Mouse (Mus musculus) forebrain, embryonic 14.5 days (tissue): Measurements from ENCODE around the gene Cfap61. TPM values are rescaled to one million over a fixed set of nuclear protein-coding genes. Genes with fewer than 3 reads are reported as not detected.

ENCODE experiments used
- ATAC-seq: fragments of 200-750 bp; cut with Nextera tagmentation; 2 replicates; pipeline ENCODE4 v1.8.0; 2017; ENCODE audit warnings: mild to moderate bottlenecking, moderate library complexity
- DNase-seq: peaks from one replicate; pipeline ENCODE4 v3.0.0-alpha.2; 2015; ENCODE audit warnings: low spot score
- H3K27ac ChIP-seq: fragments of 300-500 bp; sonication (generic); 2 replicates; pipeline ENCODE4 v1.5.1; 2014; ENCODE audit warnings: low read depth, mild to moderate bottlenecking, control low read depth, low read length, moderate library complexity
- H3K27me3 ChIP-seq: fragments of 300-500 bp; sonication (generic); replicated peaks from 2 replicates; pipeline ENCODE4 v1.6.1; 2014; ENCODE audit warnings: low read length, control low read depth, mixed read lengths; ENCODE audit not compliant: control insufficient read depth, insufficient read depth
- H3K36me3 ChIP-seq: fragments of 300-500 bp; sonication (generic); 2 replicates; pipeline ENCODE4 v1.6.1; 2014; ENCODE audit warnings: low read length, control low read depth; ENCODE audit not compliant: control insufficient read depth, insufficient read depth
- H3K4me1 ChIP-seq: fragments of 300-500 bp; sonication (generic); 2 replicates; pipeline ENCODE4 v1.6.1; 2014; ENCODE audit warnings: antibody characterized with exemption, low read length, control low read depth; ENCODE audit not compliant: control insufficient read depth, insufficient read depth
- H3K4me2 ChIP-seq: fragments of 300-500 bp; sonication (generic); 2 replicates; pipeline ENCODE4 v1.6.1; 2014; ENCODE audit warnings: mild to moderate bottlenecking, control low read depth, low read length
- H3K4me3 ChIP-seq: fragments of 300-500 bp; sonication (generic); 2 replicates; pipeline ENCODE4 v1.5.1; 2014; ENCODE audit warnings: low read depth, low read length, control low read depth
- H3K9ac ChIP-seq: fragments of 300-500 bp; sonication (generic); 2 replicates; pipeline ENCODE4 v1.6.1; 2014; ENCODE audit warnings: mild to moderate bottlenecking, low read length, control low read depth, moderate library complexity
- H3K9me3 ChIP-seq: fragments of 300-500 bp; sonication (generic); replicated peaks from 2 replicates; pipeline ENCODE4 v1.6.1; 2016; ENCODE audit warnings: low read length, control low read depth, mixed read lengths; ENCODE audit not compliant: control insufficient read depth
- WGBS: fragments of 180-500 bp; shearing (Covaris S2); extraction: QIAGEN DNeasy Blood & Tissue Kit; methylation state at CpG from one replicate; pipeline ENCODE4 v1.1.7; 2014; 5-methylcytosine and 5-hydroxymethylcytosine counted together
- polyA plus RNA-seq: library from polyadenylated mRNA; unstranded; fragments of >200 nt; fragmentation: Nextera tagmentation; extraction: Ambion mirVana; gene quantifications from 2 replicates; pipeline ENCODE4 v1.2.1, GENCODE M21; 2014

Gene Cfap61
- polyA plus RNA-seq, 1 experiment from 2014 or later = 2.5 TPM

DNA sequence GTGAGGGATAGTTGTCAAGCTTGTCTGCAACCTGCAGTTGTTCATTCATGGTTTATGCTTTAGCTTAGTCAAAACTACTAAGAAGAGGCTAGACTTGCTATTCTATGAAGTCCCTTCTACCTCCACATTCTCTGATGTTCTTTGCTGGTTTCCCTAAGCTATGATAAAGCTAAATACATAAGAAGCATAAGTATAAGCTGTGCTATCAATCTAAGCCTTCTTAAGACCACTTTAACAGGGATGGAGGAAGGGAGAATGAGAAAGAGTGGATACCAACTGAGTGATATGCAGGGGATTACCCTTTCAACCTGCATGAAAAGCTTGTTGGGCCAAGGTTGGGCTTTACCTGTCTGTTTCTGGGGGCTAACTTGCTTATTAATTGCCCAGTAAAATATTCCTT lies 321.1 kb downstream of the Cfap61 start:
- H3K9me3 ChIP-seq = no peaks in the 10 kb centered on the region
- peaks cover 49% of the 10 kb centered on the region for H3K4me1 ChIP-seq
- DNase-seq (no peak), ATAC-seq (no peak)
- H3K9ac ChIP-seq = no peak overlapping the region
- H3K4me2 ChIP-seq = no peak overlapping the region
- no peaks in the 10 kb centered on the region for H3K27me3 ChIP-seq
- H3K27ac ChIP-seq = no peak overlapping the region
- H3K36me3 ChIP-seq = no peaks in the 10 kb centered on the region
- H3K4me3 ChIP-seq = no peak overlapping the region

- ATAC-seq (peak; percentile 36), DNase-seq (peak; percentile 76)
- Histone ChIP-seq H3K36me3 (no peaks in the 10 kb centered on the region), H3K4me2 (no peak overlapping the region), H3K27me3 (no peaks in the 10 kb centered on the region), H3K9me3 (no peaks in the 10 kb centered on the region), H3K9ac (no peak overlapping the region), H3K27ac (peak overlapping the region; percentile 39), H3K4me3 (no peak overlapping the region), H3K4me1 (peaks cover 56% of the 10 kb centered on the region)
- WGBS = 44% methylated on average over 3 of the region's 3 CpGs
Measured at GRCm38 (mm10) chr2:146256321-146256875, 321.8 kb downstream of the Cfap61 start.

- peak overlapping the region; percentile 39 for H3K27ac ChIP-seq
- no peak overlapping the region for H3K4me3 ChIP-seq
- WGBS = 6% methylated on average over 3 of the region's 3 CpGs
- no peaks in the 10 kb centered on the region for H3K36me3 ChIP-seq
- DNase-seq (peak; percentile 89), ATAC-seq (peak; percentile 75)
- H3K9me3 ChIP-seq = no peaks in the 10 kb centered on the region
- H3K4me1 ChIP-seq = peaks cover 63% of the 10 kb centered on the region
- no peak overlapping the region for H3K4me2 ChIP-seq
- H3K9ac ChIP-seq = no peak overlapping the region
- no peaks in the 10 kb centered on the region for H3K27me3 ChIP-seq
Measured at GRCm38 (mm10) chr2:146257037-146257436, 322.5 kb downstream of the Cfap61 start.

DNA sequence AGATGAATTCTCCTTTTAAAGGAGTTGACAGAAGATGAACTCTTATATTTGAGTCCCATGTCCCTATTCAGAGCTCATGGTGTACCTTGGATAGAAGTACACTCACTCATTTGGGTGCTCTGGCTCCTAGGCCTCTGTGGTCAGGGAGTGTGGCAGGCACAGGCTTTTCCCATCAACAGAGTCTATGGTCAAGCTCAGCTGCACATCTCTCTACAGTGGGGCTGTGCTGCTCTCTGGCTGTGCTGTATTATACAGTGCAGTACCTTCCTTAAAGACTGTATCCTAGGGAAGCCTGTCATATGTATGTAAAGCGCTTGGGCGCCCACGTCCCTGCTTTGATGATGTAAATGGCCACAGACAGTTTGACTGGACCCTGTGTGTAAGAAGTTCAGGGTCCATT lies 323.0 kb downstream of the Cfap61 start:
- Histone ChIP-seq H3K4me3 (no peak overlapping the region), H3K27me3 (no peaks in the 10 kb centered on the region), H3K4me2 (no peak overlapping the region), H3K4me1 (peaks cover 68% of the 10 kb centered on the region), H3K9me3 (no peaks in the 10 kb centered on the region), H3K27ac (peak overlapping the region; percentile 40; the same call in 1 of the 2 replicates), H3K9ac (0 out of 2 replicates have a peak overlapping the region, but pooled peaks have one; percentile 13), H3K36me3 (no peaks in the 10 kb centered on the region)
- ATAC-seq (no peak), DNase-seq (no peak)
- 65% methylated on average over 3 of the region's 3 CpGs for WGBS

- Histone ChIP-seq H3K36me3 (no peaks in the 10 kb centered on the region), H3K4me1 (peaks cover 68% of the 10 kb centered on the region), H3K4me2 (peak overlapping the region; percentile 25; the same call in 1 of the 2 replicates), H3K9me3 (no peaks in the 10 kb centered on the region), H3K27me3 (no peaks in the 10 kb centered on the region), H3K9ac (peak overlapping the region; percentile 48), H3K27ac (peak overlapping the region; percentile 86), H3K4me3 (no peak overlapping the region)
- ATAC-seq = peak; percentile 60
- DNase-seq = peak; percentile 87
- WGBS = 17% methylated on average over 10 of the region's 10 CpGs
Measured at GRCm38 (mm10) chr2:146258736-146259469, 324.3 kb downstream of the Cfap61 start.

DNA sequence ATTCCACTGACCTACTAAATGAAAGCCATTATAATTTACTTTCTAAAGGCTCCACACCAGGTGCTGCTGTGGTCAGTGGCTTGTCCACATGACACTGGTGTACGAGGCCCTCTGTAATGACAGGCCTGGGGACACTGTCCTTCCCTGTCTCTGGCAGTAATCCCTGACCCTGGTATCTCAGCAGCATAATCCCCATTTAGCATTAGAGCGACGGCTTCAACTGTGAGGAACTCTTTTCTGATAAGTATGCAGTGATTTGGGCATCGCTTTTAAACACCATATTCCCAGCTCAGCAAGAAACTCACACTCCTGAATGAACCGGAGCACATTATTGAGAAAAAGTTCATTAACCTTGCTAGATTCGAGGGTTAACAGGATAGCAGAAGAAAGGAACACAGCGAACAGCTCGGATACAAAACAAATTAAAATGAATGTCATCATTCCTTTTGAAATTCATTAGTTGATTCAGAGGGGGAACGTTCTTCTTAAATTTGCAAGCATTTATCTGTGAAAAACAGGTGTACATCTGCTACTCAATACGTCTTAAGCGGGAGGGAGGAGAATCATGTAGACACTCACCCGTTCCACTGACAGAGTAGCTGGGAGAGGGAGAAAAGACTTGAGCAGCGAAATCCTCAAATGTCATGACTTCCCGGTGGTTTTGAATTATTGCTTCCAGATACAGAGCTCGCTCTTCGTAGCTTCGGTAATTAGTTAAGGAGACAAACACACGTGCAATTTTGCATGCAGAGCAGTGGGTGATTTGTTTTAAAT lies 325.4 kb downstream of the Cfap61 start:
- DNase-seq (peak; percentile 52), ATAC-seq (no peak)
- peaks cover 68% of the 10 kb centered on the region for H3K4me1 ChIP-seq
- H3K4me2 ChIP-seq = peak overlapping the region; percentile 20; the same call in 1 of the 2 replicates
- H3K4me3 ChIP-seq = no peak overlapping the region
- peak overlapping the region; percentile 86 for H3K27ac ChIP-seq
- no peaks in the 10 kb centered on the region for H3K9me3 ChIP-seq
- no peaks in the 10 kb centered on the region for H3K36me3 ChIP-seq
- H3K9ac ChIP-seq = peak overlapping the region; percentile 25; the same call in 1 of the 2 replicates
- H3K27me3 ChIP-seq = no peaks in the 10 kb centered on the region
- WGBS = 18% methylated on average over 18 of the region's 18 CpGs

GRCm38 (mm10) chr2:146261146-146261545 lies 326.6 kb downstream of the Cfap61 start:
- H3K9me3 ChIP-seq = no peaks in the 10 kb centered on the region
- H3K36me3 ChIP-seq = no peaks in the 10 kb centered on the region
- H3K4me2 ChIP-seq = no peak overlapping the region
- ATAC-seq (no peak), DNase-seq (peak; percentile 16)
- peaks cover 57% of the 10 kb centered on the region for H3K4me1 ChIP-seq
- H3K27ac ChIP-seq = peak overlapping the region; percentile 40; the same call in 1 of the 2 replicates
- no peak overlapping the region for H3K9ac ChIP-seq
- no peak overlapping the region for H3K4me3 ChIP-seq
- 30% methylated on average over 4 of the region's 4 CpGs for WGBS
- no peaks in the 10 kb centered on the region for H3K27me3 ChIP-seq

DNA sequence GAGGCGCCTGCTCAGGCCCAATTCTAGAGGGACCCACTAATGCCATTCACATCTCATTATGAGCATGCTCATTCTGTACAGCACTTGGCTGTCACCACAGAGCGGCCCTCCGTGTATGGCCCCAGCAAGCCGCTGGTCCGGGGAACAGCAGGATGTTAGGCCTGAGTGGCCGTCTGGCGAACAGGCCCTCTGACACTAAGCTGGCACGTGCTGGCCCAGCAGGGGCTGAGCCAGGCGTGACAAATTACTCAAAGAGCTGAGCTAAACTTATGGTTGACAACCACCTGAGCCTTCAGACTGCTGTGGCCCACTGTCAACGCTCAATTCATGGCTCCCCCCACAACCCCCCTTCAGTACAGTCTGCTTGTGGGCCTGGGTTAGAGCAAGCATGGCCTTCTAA lies 327.6 kb downstream of the Cfap61 start:
- Histone ChIP-seq H3K9ac (no peak overlapping the region), H3K27ac (peak overlapping the region; percentile 49; the same call in 1 of the 2 replicates), H3K4me1 (peaks cover 48% of the 10 kb centered on the region), H3K36me3 (no peaks in the 10 kb centered on the region), H3K4me2 (no peak overlapping the region), H3K4me3 (no peak overlapping the region), H3K27me3 (no peaks in the 10 kb centered on the region), H3K9me3 (no peaks in the 10 kb centered on the region)
- ATAC-seq (peak; percentile 82), DNase-seq (peak; percentile 82)
- 2% methylated on average over 10 of the region's 10 CpGs for WGBS
